Mouse (Mus musculus) embryonic facial prominence, embryonic 12.5 days (tissue): ENCODE data around the gene Cblb. TPM values are rescaled to one million over a fixed set of nuclear protein-coding genes. Genes with fewer than 3 reads are reported as not detected.

Experiments used
- ATAC-seq: fragments of 200-750 bp; cut with Nextera tagmentation; 2 replicates; pipeline ENCODE4 v1.8.0; 2017; ENCODE audit not compliant: insufficient number of reproducible peaks, insufficient read depth, low FRiP score, low TSS enrichment
- H3K27ac ChIP-seq: fragments of 300-500 bp; sonication (generic); 2 replicates; pipeline ENCODE4 v1.5.1; 2016; ENCODE audit warnings: mild to moderate bottlenecking
- H3K27me3 ChIP-seq: fragments of 300-500 bp; sonication (generic); 2 replicates; pipeline ENCODE4 v1.6.1; 2016; ENCODE audit warnings: mild to moderate bottlenecking, moderate library complexity
- H3K36me3 ChIP-seq: fragments of 300-500 bp; sonication (generic); 2 replicates; pipeline ENCODE4 v1.6.1; 2016; ENCODE audit warnings: mild to moderate bottlenecking
- H3K4me1 ChIP-seq: fragments of 300-500 bp; sonication (generic); 2 replicates; pipeline ENCODE4 v1.6.1; 2016
- H3K4me2 ChIP-seq: fragments of 300-500 bp; sonication (generic); replicated peaks from 2 replicates; pipeline ENCODE4 v1.6.1; 2016; ENCODE audit warnings: mild to moderate bottlenecking, moderate library complexity
- H3K4me3 ChIP-seq: fragments of 300-500 bp; sonication (generic); 2 replicates; pipeline ENCODE4 v1.5.1; 2016; ENCODE audit warnings: mild to moderate bottlenecking
- H3K9ac ChIP-seq: fragments of 300-500 bp; sonication (generic); 2 replicates; pipeline ENCODE4 v1.6.1; 2016; ENCODE audit warnings: mild to moderate bottlenecking, moderate library complexity
- H3K9me3 ChIP-seq: fragments of 300-500 bp; sonication (generic); 2 replicates; pipeline ENCODE4 v1.6.1; 2016; ENCODE audit warnings: mild to moderate bottlenecking, moderate library complexity
- WGBS: fragments of 180-500 bp; shearing (Covaris S2); methylation state at CpG from one replicate; pipeline ENCODE4 v1.1.7; 2016; 5-methylcytosine and 5-hydroxymethylcytosine counted together
- polyA plus RNA-seq: library from polyadenylated mRNA; unstranded; fragments of >200 nt; fragmentation: Nextera tagmentation; extraction: Ambion mirVana; gene quantifications from 2 replicates; pipeline ENCODE4 v1.2.1, GENCODE M21; 2016

The Cblb gene
- polyA plus RNA-seq, 1 experiment from 2014 or later: 23.0 TPM

DNA sequence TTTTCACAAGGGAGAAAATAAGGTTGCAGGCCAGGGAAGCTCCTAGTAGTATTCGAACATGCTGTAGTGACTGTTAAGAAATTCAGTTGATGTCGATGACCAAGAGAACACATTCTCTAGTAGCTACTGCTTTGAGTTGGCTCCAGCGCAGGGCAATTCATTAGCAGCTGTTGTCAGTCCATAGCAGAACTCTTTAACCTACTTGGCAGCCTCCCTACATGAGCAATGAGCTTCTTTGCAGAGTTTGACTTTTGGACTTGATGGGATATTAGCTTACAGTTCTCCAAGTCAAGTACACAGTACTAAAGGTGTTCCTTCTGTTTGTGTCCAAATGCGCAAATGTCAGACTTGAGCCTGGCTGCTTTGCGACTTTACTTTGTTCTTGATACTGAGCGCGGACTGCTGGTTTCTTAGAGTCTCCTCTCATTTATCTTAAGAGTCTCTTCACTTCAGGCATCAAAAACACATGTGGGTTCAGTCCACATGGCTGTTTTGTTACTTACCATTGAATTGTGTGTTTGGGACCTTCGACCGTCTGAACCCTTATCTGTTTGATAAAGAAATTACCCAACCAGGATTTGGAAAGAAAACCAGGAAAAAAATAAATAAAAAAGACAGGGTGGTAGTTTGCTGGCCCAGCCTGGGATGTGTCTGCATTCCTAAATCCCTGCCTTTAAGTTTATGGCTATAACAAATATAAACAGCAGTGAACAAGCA, 47.9 kb downstream of the Cblb start:
- peaks cover 5% of the 10 kb centered on the region; the same call in 1 of the 2 replicates for H3K4me1 ChIP-seq
- no peaks in the 10 kb centered on the region for H3K27me3 ChIP-seq
- no peaks in the 10 kb centered on the region for H3K9me3 ChIP-seq
- H3K27ac ChIP-seq: no peak overlapping the region
- no peak overlapping the region for H3K4me2 ChIP-seq
- no peak for ATAC-seq
- no peak overlapping the region for H3K9ac ChIP-seq
- 82% methylated on average over 9 of the region's 9 CpGs for WGBS
- H3K36me3 ChIP-seq: no peaks in the 10 kb centered on the region
- no peak overlapping the region for H3K4me3 ChIP-seq

DNA sequence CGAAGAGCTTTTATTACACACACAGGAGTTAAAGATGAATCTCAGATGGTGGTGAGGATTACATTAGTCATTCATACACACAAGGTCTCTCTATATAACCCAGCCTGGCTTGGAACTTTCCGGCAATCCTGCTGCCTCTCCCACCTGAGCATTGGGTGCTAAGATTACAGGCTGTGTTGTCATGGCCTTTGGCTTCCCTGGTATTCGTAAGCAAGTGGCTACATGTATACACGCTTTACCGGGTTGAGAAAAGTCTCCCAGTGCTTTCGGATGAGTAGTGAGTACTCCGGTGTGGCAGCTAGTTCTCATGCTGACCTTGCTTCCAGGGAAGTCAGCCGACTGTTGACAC, 48.4 kb downstream of the Cblb start:
- 82% methylated on average over 8 of the region's 8 CpGs for WGBS

DNA sequence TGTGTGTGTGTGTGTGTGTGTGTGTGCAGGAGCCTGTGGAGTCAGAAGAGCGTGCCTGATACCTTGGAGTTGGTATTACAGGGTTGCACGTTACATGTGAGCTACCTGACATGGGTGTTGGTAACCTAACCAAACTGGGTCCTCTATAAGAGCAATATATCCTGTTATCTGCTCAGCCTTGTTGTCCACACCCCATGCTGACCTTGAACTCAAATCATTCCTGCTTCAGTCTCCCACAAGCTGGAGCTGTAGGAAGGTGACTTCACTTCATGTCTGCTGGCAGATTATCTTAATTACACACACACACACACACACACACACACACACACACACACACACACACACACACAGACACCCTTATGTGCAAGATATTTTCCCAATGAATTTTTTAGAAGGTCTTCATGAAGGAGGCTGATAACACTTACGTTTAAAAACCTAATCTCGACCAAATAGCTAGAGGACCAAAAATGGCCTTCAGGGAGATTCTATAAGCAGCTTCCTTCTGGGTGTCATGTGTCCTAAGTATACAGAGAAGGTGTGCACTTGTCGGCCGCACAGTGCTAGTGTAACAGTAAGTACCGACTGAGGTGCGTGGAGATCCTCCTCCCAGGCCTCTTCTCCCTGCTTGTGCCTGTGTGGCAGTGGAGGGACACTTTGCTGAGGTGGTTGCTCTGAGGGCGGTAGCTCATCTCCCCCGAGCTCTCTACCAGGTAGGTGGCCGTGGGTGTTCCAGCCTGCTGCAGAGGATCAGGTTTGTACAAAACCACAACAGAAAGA, 49.8 kb downstream of the Cblb start:
- ATAC-seq: no peak
- H3K9ac ChIP-seq: no peak overlapping the region
- no peaks in the 10 kb centered on the region for H3K36me3 ChIP-seq
- WGBS: 88% methylated on average over 11 of the region's 11 CpGs
- no peak overlapping the region for H3K27ac ChIP-seq
- H3K9me3 ChIP-seq: no peaks in the 10 kb centered on the region
- H3K27me3 ChIP-seq: no peaks in the 10 kb centered on the region
- H3K4me3 ChIP-seq: no peak overlapping the region
- H3K4me2 ChIP-seq: no peak overlapping the region
- H3K4me1 ChIP-seq: peaks cover 5% of the 10 kb centered on the region; the same call in 1 of the 2 replicates

More for the DNA sequence above, 48.4 kb downstream of the Cblb start:
- Histone ChIP-seq H3K4me1 (peaks cover 5% of the 10 kb centered on the region; the same call in 1 of the 2 replicates), H3K9ac (no peak overlapping the region), H3K36me3 (no peaks in the 10 kb centered on the region), H3K9me3 (no peaks in the 10 kb centered on the region), H3K4me2 (no peak overlapping the region), H3K27ac (no peak overlapping the region), H3K4me3 (no peak overlapping the region), H3K27me3 (no peaks in the 10 kb centered on the region)
- no peak for ATAC-seq

DNA sequence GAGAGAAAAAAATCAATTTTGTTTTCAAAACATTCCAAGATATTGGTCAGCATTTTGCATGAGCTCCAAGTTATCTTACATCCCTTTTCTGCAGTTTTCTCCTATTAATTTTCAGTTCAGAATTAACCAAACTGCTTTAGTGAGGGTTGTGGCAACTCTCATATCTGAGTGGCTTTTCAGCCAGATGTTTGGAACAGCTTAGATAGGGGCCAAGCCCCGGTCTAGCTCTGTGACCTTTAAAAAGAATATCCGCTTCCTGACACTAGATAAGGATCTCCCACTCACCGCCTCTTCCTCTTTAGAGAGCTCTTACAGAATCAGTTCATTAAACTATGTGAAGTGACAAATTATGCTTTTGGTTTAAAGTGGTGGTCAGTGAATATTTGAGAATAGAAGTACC, 50.7 kb downstream of the Cblb start:
- H3K4me1 ChIP-seq: peaks cover 5% of the 10 kb centered on the region; the same call in 1 of the 2 replicates
- WGBS: 73% methylated on average over 3 of the region's 3 CpGs
- no peaks in the 10 kb centered on the region for H3K9me3 ChIP-seq
- ATAC-seq: no peak
- no peak overlapping the region for H3K9ac ChIP-seq
- no peaks in the 10 kb centered on the region for H3K27me3 ChIP-seq
- no peak overlapping the region for H3K4me3 ChIP-seq
- H3K36me3 ChIP-seq: no peaks in the 10 kb centered on the region
- H3K27ac ChIP-seq: no peak overlapping the region
- H3K4me2 ChIP-seq: no peak overlapping the region

DNA sequence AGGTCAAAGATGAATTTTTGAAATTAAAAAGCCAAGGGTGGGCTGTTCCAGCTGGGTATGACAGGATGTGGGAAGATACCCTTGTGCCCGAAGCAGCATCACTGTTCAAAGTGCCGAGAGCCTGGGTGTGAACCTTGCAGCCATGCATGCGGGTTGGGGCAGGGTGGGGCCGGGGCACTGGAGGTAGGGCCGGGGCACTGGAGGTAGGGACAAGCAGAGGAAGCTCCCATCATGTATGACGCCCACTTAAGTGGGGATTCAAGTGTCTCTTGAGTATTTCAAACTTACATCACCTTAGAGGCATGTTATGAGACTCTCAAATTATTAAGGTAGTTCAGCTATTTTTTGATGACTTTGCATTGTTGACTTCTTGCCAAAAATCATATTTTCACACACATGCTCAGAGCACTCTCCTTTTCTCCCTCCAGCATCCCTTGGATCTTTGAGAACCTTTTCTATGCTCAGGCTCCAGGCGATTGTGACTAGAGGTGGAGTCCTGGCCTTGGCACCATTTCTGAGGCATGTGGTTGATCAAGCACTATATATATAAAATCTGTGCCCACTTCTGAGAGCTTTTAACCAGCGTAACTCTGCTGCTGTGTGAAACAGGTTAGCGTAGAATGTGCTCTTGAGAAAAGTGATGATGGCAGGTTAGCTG, 55.9 kb downstream of the Cblb start:
- Histone ChIP-seq H3K4me3 (no peak overlapping the region), H3K4me2 (no peak overlapping the region), H3K27me3 (no peaks in the 10 kb centered on the region), H3K27ac (no peak overlapping the region), H3K4me1 (0 out of 2 replicates have a peak, but pooled peaks cover 8% of the 10 kb centered on the region), H3K9ac (no peak overlapping the region), H3K9me3 (no peaks in the 10 kb centered on the region), H3K36me3 (no peaks in the 10 kb centered on the region; the same call in 1 of the 2 replicates)
- 87% methylated on average over 9 of the region's 9 CpGs for WGBS
- ATAC-seq: no peak

DNA sequence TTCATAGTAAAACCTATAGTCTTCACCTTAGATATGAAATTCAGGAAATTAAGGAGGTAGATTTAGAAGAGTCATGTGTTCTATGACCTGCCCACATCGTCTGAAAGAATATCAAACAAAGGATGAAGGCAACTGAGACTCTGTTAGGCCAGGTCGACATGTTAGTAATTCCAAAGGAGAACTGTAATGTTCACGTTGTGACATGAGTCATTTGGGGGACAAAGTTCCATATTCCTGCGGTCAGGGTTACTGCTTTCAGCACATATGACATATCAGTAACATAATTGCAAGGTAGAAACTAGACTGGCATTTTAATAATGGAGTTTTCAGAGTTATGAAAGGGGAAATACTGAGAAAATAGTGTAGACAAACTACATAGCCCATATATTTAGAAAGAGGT, 58.3 kb downstream of the Cblb start:
- H3K9ac ChIP-seq: no peak overlapping the region
- no peaks in the 10 kb centered on the region; the same call in 1 of the 2 replicates for H3K36me3 ChIP-seq
- ATAC-seq: no peak
- no peaks in the 10 kb centered on the region for H3K9me3 ChIP-seq
- 85% methylated on average over 4 of the region's 4 CpGs for WGBS
- H3K27ac ChIP-seq: no peak overlapping the region
- H3K4me1 ChIP-seq: 0 out of 2 replicates have a peak, but pooled peaks cover 13% of the 10 kb centered on the region
- H3K4me2 ChIP-seq: no peak overlapping the region
- no peaks in the 10 kb centered on the region for H3K27me3 ChIP-seq
- H3K4me3 ChIP-seq: no peak overlapping the region

DNA sequence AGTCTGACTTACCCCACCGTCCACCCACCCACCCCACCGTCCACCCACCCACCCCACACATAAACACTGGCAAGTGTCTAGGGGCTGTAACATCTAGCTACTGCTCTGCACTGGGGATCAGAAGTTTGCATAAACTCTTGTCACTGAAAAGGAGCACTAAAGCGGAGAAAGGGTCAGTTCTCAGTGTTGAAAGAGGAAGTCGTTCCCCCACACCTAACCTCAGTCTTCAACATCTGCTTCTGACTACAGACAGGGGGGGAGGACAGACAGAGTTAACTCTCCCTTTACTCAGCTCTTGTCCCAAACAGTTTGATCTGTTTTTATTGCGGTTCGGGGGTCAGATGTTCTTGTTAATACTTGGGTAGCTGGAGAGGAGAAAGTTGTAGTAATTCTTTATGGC, 59.9 kb downstream of the Cblb start:
- Histone ChIP-seq H3K27me3 (no peaks in the 10 kb centered on the region), H3K36me3 (no peaks in the 10 kb centered on the region; the same call in 1 of the 2 replicates), H3K9ac (no peak overlapping the region), H3K4me2 (no peak overlapping the region), H3K9me3 (no peaks in the 10 kb centered on the region), H3K4me1 (0 out of 2 replicates have a peak, but pooled peaks cover 13% of the 10 kb centered on the region), H3K4me3 (no peak overlapping the region), H3K27ac (no peak overlapping the region)
- ATAC-seq: no peak
- WGBS: 45% methylated on average over 6 of the region's 6 CpGs

DNA sequence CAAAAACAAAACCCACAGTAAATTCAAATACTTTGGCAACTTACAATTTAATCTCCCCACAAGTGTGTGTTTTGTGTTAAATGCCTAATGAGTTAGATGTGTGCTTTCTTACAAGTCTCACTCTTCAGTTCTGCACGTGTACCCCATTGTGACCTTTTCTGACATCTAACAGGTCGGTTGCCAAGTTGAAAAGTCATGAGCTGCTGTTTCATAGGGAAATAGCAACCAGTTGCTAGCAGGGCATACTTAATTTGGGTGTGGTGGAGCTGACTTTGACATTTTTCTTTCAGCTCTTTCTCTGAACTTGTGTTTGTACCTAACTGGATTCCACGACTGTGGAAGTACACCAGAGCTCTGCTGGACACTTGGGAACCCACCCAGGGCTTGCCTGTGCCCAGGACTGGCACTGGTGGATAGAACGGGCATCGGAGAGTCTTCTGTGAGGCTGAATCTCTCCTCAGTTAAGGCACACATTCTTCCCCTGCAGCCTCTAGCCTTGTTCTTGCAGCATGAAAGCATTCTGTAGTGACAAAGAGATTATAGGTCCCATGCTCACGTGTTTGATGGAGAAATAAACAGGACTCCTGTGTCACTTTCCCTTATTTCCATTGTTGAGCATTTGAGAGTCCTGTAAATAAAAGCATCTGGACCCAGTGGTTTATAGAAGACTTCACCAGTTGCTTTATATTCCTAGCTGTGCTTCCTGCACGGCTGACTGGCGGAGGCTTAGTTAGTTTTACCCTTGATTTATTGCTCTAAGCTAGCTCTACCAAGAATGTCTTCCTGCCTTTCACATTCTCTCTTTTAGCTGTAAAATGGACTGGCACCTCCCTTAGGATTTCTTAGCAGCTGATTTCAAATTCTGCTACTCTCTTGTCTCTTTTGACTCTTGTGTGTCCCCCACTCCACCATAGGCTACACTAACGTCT, 62.6 kb downstream of the Cblb start:
- H3K9me3 ChIP-seq: no peaks in the 10 kb centered on the region
- H3K27ac ChIP-seq: no peak overlapping the region
- WGBS: 70% methylated on average over 9 of the region's 9 CpGs
- H3K4me2 ChIP-seq: no peak overlapping the region
- no peak overlapping the region for H3K9ac ChIP-seq
- no peaks in the 10 kb centered on the region; the same call in 1 of the 2 replicates for H3K36me3 ChIP-seq
- 0 out of 2 replicates have a peak, but pooled peaks cover 13% of the 10 kb centered on the region for H3K4me1 ChIP-seq
- no peak overlapping the region for H3K4me3 ChIP-seq
- no peak for ATAC-seq
- no peaks in the 10 kb centered on the region for H3K27me3 ChIP-seq

DNA sequence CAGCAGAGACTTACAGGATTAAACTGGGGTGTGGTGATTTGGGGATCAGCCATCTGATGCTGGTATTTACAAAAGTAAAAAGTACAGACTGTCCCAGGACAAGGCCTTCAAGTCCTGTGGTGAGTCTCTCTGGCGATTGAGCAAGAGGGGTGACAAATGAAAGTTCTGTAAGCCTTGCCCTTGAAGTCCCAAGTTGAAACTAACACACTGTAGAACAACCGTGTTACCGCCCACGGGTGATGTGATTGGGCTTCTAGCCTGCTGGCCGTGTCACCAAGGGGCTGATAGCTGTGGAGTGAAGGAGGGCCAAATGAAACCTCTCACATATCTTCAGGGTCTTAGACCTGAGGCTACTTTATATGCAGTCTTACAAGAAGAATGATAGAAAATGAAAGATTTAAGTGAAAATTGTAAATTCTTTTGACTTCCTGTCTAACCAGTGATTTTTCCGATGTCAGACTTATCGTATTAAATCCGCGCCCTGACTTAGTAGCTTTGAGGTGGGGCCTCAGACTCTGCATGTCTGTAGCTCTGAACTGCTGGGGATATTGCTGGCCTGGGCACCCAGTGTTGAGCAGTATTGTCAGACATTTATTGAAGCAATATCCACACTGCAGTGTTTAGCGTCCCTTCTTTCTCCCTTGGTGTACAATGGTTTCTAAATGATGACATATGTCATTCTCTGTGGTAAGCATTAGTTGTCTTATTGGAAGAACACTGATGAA, 63.9 kb downstream of the Cblb start:
- H3K27me3 ChIP-seq: no peaks in the 10 kb centered on the region
- no peaks in the 10 kb centered on the region for H3K9me3 ChIP-seq
- no peak overlapping the region for H3K9ac ChIP-seq
- 93% methylated on average over 10 of the region's 10 CpGs for WGBS
- 0 out of 2 replicates have a peak, but pooled peaks cover 13% of the 10 kb centered on the region for H3K4me1 ChIP-seq
- no peaks in the 10 kb centered on the region; the same call in 1 of the 2 replicates for H3K36me3 ChIP-seq
- no peak overlapping the region for H3K4me2 ChIP-seq
- no peak for ATAC-seq
- no peak overlapping the region for H3K27ac ChIP-seq
- no peak overlapping the region for H3K4me3 ChIP-seq

DNA sequence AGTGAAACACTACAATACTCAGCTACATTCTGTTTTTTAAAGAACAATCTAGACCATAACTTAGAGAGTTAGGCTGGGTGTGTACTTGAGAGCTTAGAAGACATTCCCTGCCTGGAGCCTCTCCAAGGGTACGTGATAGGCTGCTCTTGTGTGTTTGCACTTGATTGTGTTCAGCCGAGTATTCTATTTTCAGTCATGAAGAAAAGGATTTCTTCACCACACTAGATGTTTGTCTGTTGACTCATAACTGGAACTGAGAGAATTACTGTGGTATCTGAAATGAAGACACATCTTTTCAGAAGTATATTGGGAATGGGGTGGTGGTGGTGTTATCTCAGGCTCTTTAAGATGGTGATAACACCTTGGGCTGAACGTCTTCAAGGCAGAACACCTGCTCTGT, 64.6 kb downstream of the Cblb start:
- Histone ChIP-seq H3K4me1 (0 out of 2 replicates have a peak, but pooled peaks cover 8% of the 10 kb centered on the region), H3K9me3 (no peaks in the 10 kb centered on the region), H3K4me2 (no peak overlapping the region), H3K27ac (no peak overlapping the region), H3K36me3 (no peaks in the 10 kb centered on the region), H3K9ac (no peak overlapping the region), H3K4me3 (no peak overlapping the region), H3K27me3 (no peaks in the 10 kb centered on the region)
- 92% methylated on average over 3 of the region's 3 CpGs for WGBS
- no peak for ATAC-seq
